Mouse (Mus musculus) CD4-positive naive resting alpha-beta T cell, adult 76 days (primary cell): Measurements from ENCODE around the gene Slc38a1. TPM values are rescaled to one million over a fixed set of nuclear protein-coding genes. Genes with fewer than 3 reads are reported as not detected.

ENCODE experiments used
- total RNA-seq: library from RNA; stranded (reverse); gene quantifications from one replicate; pipeline ENCODE4 v1.2.4, GENCODE M21; 2023

The Slc38a1 gene
- total RNA-seq: 159 TPM

GRCm38 (mm10) chr15:96642436-96643405 lies at the start of gene Slc38a1:
Gene Slc38a1 (minus strand): TSS chr15:96642913.

Other genes starting within 250 kb of the Slc38a1 start
- 105 TPM for gene Scaf11, start 182.1 kb downstream of the Slc38a1 start, total RNA-seq
- gene Slc38a2, start 56.8 kb upstream of the Slc38a1 start, total RNA-seq: 322 TPM